Mouse (Mus musculus) heart, postnatal 36 days (tissue): Measurements from ENCODE around the gene Lpgat1. TPM values are rescaled to one million over a fixed set of nuclear protein-coding genes. Genes with fewer than 3 reads are reported as not detected.

Source experiments
- DNase-seq, 2 experiments: peaks; one replicate each; pipeline ENCODE4 v3.0.0; 2021 to 2022
- intact Hi-C: fragments of 180-260 bp; cut with DNase I; formaldehyde crosslinking; loops from one replicate; pipeline ENCODE4 v1.15.1; 2025
- total RNA-seq, 2 experiments: library from RNA; stranded (reverse); gene quantifications; 2 replicates each; pipeline ENCODE4 v1.2.3; 2021

The Lpgat1 gene
- total RNA-seq, 2 experiments from 2014 or later, result 92.8 to 96.5 TPM

DNA sequence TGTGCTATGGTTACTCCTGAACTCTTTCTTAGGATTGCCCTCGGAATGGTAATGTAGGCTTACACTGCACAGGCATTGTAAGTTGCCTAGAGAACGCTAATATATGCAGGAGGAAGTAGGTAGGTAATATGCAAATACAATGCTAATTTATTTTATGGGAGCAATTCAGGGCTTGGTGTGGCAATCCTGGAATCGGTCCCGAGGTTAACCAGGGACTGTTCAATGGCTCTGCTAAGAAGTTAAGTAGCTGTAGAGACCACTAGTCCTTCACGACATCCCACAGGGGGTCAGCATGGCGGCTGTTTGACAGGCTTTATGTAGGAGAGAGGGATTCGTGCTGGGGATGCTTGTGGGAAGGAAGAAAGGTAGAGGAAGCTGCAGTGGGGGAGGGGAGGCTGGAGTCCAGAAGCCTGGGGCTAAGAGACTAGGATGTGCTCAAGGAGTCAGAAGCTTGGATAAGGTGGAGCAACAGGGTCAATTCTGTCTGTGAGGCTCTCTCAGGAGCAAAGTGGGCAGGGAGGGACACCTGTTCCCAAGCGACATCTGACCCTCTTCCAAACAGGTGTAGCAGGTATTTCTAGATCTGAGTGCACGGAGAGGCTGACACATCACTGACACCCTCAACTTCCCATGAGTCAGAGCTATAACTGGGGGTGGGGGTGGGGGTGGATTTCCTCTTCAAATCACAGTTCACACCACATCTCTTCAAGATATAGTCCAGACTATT, 84.6 kb downstream of the Lpgat1 start:
- DNase-seq, result no peak
- intact Hi-C loops, result no loop called here

DNA sequence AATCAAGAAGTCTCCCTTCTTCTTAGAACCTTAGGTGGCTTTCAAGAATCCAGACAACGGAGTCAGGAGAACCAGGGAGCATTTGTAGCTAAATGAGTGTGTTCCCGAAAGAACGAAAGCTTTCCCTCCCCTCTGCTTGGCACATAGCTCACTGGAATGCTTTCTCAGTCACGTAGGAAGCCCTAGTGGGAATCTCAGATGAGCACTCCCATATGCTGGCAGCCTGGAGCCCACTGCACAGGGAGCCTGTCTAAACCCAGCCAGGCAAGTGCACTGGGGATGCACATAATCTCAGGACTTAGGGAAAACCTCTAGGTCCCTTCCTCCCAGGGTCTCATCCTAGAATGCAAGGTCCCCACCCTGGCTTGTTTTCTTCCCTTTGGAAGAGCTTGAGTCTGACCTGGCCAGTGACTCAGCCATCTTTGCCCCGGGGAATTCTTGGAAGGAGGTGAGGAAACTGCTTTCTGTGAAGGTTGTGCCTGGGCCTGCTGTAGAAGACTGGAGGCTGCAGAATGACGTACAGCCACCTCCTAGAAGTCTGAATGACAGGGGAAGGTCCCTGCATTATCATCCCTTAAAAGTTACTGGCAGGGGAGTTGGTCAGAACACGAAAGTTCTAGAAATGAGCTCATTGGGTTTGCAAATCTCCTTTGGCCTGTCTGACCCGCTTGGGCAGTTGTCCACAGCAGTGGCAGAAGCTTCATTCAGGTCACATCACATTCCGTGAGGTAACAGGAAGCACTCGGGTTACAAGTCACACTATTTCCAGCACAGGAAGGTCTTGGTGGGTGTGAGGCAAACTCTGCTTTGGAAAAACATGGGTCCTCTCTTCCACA, 85.4 kb downstream of the Lpgat1 start:
- intact Hi-C loops, result no loop called here
- DNase-seq, result peak in 1 of 2 experiments; percentile 25

DNA sequence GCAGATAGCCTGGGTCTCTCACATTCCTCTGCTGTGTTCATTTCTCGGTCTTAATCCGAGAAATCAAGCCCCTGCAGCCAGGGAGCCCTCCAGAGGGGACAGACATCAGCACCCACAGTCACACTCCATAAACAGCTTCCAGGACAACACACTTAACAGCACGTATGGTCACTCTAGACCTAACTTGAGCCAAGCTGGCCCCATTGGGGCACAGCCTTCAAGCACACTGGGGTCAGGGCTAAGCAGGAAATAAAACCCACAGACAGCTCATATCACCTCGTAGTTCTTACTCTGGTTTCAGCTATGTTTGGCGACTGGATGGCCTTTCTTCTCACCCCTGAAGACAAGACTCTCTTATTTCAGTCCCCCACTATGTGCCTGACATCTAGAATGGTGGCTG, 87.1 kb downstream of the Lpgat1 start:
- DNase-seq, result no peak
- intact Hi-C loops, result no loop called here

DNA sequence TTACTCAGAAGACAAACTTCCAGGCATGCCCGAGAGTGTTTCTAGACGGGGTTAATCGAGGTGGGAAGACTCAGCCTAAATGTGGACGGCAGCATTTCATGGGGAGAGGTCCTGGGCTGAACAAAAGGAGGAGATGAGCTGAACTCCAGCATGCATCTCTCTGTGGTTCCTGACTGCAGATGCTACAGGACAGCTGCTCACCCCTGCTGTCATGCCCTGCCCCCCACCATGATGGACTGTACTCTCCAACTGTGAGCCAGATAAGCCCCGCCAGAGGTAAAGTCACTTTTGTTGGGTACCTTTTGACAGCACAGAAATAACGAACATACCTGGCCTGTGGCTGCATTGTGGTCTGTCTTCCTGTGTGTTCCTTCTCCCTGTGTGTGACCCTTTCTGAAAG, 88.2 kb downstream of the Lpgat1 start:
- intact Hi-C loops, result no loop called here
- DNase-seq, result no peak

DNA sequence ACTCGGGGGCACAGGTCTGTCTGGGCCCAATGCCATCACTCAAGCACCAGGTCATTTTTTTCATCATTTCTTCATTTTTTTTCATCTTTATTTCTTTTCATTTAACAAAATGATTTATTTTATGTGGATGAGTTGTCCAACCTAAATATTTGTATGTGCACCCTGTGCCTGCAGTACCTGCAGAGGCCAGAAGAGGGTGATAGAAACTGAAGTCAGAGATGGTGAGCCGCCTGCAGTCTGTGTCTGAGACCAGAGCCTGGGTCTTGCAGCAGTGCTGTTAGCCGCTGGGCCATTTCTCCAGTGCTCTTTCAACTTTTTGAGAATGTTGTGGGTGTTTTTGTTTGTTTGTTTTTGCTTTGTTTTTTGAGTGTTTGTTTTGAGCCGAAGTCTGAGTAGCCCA, 89.1 kb downstream of the Lpgat1 start:
- intact Hi-C loops, result no loop called here
- no peak for DNase-seq

DNA sequence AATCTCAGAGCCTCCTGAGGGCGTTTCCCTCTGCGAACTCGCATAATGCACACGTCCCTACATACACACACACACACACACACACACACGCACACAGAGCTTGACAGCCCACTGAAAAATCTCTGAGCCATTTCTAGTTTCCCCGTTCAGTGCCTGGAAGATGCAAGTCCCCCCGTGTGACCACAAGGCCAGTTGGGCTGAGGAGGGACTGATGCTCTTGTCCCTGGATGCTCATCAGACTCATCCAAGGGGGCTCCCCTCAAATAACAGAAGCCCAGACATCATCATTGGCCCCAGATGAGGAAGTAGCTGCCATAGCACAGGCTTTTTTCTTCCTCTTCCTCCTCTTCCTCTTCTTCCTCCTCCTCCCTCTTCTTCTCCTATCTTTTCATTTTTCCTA, 90.3 kb downstream of the Lpgat1 start:
- intact Hi-C loops, result no loop called here
- no peak for DNase-seq

DNA sequence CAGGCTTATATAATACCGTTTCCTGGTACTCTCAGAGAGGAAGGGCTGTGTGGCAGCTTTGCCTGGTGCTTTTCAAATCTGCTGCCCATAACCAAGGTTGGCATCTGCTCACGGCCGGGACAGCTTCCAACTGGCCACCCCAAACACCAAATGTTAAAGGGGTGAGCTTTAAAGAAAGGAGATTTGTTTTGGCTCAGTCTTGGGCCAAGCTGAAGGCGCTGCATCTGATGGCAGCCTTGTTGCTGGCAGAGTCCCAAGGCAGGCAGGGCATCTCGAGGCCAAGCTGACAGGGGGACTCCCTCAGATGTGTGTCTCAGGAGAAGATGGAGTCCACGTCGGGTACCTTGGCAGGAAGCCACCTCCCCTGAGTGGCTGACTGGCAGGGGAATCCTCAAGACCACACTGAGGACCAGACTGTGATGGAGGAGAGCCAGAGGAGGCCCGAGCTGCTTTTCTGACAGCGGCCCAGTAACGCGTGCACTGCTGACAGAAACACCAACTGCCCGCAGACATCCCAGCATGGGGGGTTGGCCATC, 91.1 kb downstream of the Lpgat1 start:
- DNase-seq, result no peak
- intact Hi-C loops, result no loop called here

DNA sequence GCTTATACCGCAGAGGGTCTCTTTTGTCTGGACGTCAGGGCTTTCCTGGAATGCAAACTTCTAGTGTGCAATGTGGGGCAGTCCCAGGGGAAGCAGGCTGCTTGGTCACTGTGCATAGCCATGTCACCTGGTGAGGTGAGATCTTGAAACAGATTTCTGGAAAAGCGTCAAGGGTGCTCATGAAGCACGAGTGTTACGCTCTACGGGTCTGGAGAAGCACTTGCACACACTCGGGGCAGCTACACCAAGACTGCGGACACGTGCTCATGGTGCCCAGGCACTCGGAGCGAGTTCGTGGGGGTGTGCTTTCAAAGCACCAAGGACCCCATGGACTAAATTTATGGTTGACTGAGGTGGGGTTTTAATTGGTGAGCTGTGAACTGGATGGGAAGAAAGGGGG, 94.1 kb downstream of the Lpgat1 start:
- intact Hi-C loops, result no loop called here
- no peak for DNase-seq

DNA sequence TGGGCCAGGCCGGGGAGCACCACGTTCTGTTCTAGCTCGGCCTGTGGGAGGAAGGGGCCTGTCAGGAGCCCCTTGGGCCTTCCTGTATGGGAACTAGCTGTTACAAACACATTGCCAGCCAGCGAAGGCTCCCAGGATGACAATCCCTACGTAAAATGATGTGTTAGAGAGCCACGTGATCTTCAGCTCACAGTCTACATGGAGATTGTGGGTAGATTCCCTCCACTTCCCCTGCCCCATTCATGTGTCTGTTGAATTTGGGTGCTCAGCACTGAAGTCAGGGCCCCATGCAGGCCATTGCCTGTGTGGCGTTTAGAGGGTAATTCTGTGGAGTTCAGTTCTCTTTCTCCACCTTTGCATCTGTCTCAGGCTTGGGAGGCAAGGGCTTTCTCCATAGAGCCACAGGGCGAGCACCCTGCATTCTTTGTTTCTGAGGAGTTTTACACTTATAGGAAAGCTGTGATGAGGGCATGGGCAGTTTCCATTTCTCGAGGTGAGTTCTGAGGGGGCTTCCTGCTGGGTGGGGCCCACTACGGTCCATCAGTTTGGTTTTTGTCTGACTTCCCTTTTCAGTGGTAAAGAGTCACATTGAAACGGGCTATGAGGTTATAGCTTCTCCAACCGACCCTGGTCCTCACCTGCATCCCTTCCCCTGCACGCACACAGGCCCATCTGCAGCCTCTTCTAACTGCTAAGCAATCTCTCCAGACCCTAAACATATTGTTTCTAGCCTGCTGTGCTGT, 95.5 kb downstream of the Lpgat1 start:
- no peak for DNase-seq
- intact Hi-C loops, result no loop called here

DNA sequence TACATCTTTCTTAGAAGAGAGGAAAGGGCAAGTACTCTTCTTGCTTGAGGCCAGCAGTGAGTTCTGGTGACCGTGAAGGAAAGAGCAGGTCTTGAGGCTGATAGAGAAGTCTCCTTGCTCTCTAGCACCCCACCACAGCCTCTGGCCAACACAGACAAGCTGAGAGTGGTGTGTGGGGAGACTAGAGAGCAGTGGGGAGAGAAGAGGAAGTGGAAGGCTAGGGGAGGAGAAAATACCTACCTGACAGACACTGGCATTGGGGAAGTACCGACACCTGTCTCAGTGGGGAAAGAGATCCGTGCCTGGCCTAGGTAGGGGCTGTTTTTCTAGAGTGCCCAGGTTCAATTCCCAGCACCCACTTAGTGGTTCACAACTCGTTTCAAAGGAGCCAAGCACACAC, 96.6 kb downstream of the Lpgat1 start:
- no peak for DNase-seq

DNA sequence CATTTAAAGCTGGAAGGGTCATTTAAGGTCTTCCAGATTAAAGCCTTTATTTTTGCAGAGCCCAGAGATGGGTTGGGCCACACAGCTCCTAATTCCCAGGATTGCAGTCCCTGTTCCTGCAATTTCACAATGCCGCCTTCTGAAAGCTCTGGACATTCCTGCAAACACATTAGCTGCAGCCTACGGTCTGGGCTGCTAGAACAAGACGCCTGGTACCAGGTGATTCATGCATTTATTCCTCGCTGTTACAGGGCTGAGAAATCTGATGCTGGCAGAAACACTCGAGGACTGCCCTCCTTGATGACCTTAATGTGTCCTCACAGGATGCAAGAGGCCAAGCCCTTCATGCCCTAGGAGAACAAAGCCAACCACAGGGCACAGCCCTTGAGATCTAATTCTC, 97.3 kb downstream of the Lpgat1 start:
- intact Hi-C loops, result loop anchor here (5.0 kb wide), 2 partner anchors 423 to 503 kb away; no protein-coding TSS in a partner anchor
- no peak for DNase-seq

More for the DNA sequence above, 96.6 kb downstream of the Lpgat1 start:
- intact Hi-C loops, result no loop called here

DNA sequence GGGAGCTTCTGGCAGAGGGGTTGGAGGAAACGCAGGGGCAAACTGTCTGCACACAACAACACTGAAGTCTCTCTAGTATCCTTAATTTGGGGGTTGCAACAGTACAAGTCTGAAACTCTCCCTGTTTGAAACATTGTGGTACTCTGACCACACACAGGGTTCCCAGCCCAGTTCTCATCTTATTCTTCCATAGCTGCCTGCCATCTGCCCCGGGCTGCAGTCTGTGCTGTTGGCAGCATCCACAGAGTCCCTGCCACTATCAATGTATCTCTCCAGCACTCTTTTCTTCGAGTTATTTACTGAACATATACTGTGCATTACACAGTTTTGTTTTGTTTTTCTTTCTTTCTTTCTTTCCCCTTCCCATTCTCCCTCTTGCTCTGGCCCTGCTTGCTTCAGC, 99.0 kb downstream of the Lpgat1 start:
- no peak for DNase-seq
- intact Hi-C loops, result loop anchor here (2.0 to 5.0 kb wide), 4 partner anchors 100 to 504 kb away; partner anchors contain the start of gene Lpgat1

DNA sequence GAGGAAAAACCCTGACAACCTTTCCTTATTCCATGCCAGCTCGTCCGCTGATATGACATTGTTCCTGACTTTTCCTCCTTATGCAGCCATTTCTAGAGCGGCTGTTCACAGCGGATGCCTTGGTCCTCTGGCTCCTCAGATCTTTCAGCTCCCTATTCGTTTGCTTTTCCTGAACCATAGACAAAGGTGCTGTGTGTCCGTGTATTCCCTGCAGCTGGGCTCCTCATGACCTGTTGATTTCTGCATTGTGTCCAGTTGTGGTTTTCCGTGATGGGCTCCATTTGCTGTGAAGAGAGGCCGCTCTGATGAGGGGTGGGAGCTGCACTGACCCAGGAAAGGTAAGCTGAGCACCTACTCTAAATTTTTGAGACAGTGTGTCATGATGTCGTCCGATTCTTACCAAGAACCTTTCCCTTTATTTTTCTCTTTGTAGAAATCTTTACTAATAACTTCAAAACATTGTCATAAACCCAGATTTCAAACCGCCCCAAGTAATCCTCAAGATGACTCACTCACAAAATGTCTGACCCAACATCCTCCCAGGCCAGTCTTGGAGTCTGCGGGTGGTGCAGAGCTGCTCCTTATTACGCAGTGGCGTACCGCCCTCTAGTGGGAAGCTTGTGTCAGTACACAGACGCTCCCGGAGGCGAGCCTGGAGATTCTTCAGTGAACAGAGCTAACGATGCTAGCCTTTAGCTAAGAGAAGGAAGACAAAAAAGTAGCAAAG, 99.9 kb downstream of the Lpgat1 start:
- intact Hi-C loops, result loop anchor here (2.0 to 5.0 kb wide), 4 partner anchors 101 to 505 kb away; partner anchors contain the start of gene Lpgat1
- peak; percentile 83 to 85 for DNase-seq

DNA sequence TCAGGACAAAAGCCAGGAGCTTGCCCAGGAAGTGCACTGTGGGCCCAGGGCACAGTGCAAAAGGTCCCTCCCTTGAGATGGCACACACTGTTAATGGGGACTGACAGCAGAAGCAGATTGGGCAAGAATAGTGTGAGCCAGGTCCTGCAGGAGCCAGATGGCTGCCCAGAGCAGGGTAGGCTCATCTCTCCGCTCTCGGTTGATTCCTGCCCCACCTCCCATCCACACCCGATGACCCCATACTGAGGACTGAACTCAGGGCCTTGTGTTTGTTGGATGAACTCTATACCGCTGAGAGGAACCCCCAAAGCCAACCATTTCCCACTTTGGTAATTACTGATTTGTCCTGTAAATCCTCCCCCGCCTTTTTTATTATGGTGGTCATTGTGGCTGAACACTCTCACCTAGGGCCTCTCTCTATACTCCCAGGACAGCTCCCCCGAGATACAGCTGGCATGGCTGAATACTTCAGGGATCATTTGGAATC, 100.6 kb downstream of the Lpgat1 start:
- no peak for DNase-seq
- intact Hi-C loops, result loop anchor here (5.0 kb wide), 2 partner anchors 426 to 506 kb away; no protein-coding TSS in a partner anchor

DNA sequence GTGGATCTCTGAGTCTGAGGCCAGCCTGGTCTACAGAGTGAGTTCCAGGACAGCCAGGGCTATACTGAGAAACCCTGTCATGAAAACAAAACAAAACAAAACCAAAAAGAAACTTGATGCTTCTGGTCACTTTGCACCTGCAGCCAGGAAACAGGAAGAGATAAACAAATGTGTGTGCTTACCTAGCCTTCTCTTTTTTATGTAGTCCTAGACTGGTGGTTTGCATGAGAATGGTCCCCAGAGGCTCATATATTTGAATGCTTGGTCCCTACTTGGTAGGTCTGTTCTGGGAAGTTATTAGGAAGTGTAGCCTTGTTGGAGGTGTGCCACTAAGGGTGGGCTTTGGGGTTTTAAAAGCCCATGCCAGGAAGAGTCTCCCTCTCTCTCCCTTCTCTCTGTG, 101.4 kb downstream of the Lpgat1 start:
- intact Hi-C loops, result loop anchor here (5.0 kb wide), 2 partner anchors 427 to 507 kb away; no protein-coding TSS in a partner anchor
- DNase-seq, result no peak

DNA sequence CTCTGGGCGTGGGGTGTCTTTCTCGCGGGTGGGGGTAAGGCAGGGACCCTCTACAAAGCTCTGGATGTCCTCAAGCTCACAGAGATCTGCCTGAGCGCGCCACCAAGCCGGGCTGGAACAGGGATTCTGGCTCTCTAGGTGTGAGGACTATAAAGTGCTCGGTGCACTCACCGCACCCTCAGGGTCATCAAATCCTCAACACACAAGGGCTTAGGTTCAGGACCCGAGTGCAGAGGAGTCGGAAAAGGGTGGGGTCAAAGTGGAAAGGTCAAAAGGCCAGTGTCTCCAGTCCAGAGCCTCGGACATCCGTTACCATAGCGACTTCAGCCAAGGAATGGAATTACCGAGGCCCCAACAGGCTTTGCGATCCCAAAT, 103.3 kb downstream of the Lpgat1 start:
- intact Hi-C loops, result no loop called here

DNA sequence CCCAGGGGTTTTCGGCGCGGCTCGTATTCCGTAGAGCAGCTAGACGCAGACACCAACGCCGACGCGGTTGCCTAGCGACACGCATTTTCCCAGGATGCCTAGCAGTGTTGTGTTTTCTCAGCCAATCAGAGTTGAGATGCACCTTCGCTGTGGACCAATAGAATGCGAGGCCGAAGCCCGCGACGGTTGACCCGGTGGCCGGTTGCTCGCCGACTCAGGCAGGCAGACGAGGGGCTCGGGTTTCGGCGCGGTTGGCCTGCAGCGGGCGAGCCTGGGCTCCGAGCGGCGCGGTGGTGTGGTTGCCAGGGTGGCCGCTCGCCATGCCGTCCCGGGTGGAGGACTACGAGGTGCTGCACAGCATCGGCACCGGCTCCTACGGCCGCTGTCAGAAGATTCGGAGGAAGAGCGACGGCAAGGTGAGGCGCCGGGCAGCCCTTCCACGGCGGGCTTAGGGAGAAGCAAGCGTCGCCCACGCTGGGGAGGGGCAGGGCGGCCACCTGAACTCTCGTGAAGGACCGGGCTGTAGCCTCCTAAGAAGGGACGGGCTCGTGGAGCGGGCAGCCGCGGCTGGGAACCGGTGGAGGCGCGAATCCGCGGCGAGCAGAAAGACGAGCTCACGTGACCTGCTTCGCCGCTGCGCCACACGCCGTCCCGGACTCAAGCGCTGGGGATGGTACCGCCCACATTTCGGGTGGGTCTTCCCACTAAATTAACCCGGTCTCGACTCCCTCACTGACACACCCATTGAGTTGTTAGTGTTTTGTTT, 103.9 kb downstream of the Lpgat1 start, which contains the start of gene Nek2:
Nek2 (plus strand) TSS at position 119 of the 766 bp plus-strand sequence.
- intact Hi-C loops, result no loop called here
- peak; percentile 91 to 94 for DNase-seq

More for the DNA sequence above, 103.3 kb downstream of the Lpgat1 start:
- DNase-seq, result no peak

DNA sequence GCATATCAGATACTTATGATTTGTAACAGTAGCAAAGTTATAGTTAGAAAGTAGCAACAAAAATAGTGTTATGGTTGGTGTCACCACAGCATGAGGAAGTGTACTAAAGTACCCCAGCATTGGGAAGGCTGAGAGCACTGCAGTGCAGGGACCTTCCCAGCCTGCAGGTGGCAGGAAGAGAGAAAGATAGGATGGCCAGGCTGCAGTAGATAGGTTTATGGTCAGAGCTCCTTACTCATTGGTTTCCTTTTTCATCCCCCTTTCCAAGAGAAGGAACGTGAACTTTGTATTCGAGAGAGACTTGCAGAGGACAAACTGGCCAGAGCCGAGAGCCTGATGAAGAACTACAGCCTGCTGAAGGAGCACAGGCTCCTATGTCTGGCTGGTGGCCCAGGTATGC, 111.5 kb downstream of the Lpgat1 start:
- intact Hi-C loops, result no loop called here
- no peak for DNase-seq

DNA sequence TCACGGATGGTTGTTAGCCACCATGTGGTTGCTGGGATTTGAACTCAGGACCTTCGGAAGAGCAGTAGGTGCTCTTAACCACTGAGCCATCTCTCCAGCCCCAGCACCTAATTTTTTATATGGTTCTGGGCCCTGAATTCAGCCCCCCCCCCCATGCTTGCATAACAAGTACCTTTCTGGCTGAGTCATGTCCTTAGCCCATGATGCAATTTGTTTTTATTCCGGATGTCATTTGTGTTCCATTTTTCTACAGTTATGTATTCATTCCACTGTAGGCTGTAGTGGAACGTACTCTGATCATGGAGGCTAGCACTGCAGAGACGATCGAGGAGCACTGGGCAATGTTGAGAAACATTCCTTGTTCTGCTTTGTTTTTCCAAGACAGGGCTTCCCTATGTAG, 115.8 kb downstream of the Lpgat1 start:
- intact Hi-C loops, result no loop called here
- DNase-seq, result no peak
